Mouse (Mus musculus): ENCODE measurements at regions not wholly inside any gene's neighbourhood (a gene's known extent, or its start where the extent isn't known, plus 50 kb on each side); places are given as distances from the start of the nearest gene placed in this dataset.

GRCm38 (mm10) chr3:54618286-54618685 lies 74.3 kb upstream of the Supt20 start:
- TF ChIP-seq POLR2A (IDR thresholded peaks at IDR 0.05; ENCODE audit: insufficient read depth, low read depth, low read length) = no peak
- TF ChIP-seq EP300 (IDR thresholded peaks at IDR 0.05; ENCODE audit: insufficient read depth, low read depth, low read length) = no peak
